ENCODE assay signal across 8 mouse cellular contexts in the genomic region with DNA sequence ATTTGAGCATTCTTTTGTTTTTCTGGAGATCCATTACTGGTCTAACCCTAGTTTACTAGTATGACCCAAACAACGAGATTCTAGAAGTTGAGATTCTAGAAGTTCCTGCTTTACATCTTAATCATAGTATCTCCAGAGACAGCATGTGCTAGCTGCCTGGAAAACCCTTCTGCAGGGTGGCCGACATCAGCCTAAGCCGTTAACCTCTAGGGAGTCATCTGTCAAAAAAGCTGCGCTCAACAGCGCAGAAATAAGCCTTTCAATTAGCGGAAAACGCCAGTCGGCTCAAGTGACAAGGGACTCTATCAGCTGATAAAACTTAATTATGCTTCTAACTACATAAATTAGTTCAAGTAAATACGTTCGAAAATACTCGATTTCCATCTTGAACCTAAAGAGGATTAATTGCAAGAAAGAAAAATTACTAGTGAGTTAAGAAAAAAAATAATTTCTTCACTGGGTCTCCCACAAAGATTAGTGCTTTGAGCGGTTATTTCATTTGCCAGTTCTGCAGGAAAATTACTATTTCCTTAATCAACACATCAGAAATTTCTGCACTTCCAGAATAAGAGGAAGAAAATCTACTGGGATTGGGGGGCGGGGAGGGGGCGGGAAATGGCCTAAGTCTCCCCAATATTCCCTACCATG. TPM values are rescaled to one million over a fixed set of nuclear protein-coding genes. Genes with fewer than 3 reads are reported as not detected.
DNase-seq lines count a peak whose midpoint lies in the region; ATAC-seq and TF ChIP-seq lines count a peak whose summit lies in the region.

No protein-coding gene starts in this region.

- no peak for TF ChIP-seq EP300 in heart, postnatal 0 days (IDR thresholded peaks at IDR 0.05; ENCODE audit: low read depth)

- TF ChIP-seq CTCF in heart, postnatal 0 days (IDR thresholded peaks at IDR 0.05; ENCODE audit: low read depth), result no peak

- H3K9me3 ChIP-seq in heart, postnatal 0 days (replicated peaks; ENCODE audit: control insufficient read depth, low read length), result no peaks in the 10 kb centered on the region
- no peaks in the 10 kb centered on the region for H3K9me3 ChIP-seq in limb, embryonic 15.5 days
- no peaks in the 10 kb centered on the region for H3K9me3 ChIP-seq in neural tube, embryonic 12.5 days

- H3K4me1 ChIP-seq in heart, postnatal 0 days (ENCODE audit: control insufficient read depth, insufficient read depth), result peaks cover 31% of the 10 kb centered on the region
- H3K4me1 ChIP-seq in limb, embryonic 15.5 days, result peaks cover 37% of the 10 kb centered on the region
- peaks cover 36% of the 10 kb centered on the region for H3K4me1 ChIP-seq in neural tube, embryonic 12.5 days

- H3K36me3 ChIP-seq in heart, postnatal 0 days (replicated peaks; ENCODE audit: control insufficient read depth, insufficient read depth, low read length), result no peaks in the 10 kb centered on the region
- no peaks in the 10 kb centered on the region for H3K36me3 ChIP-seq in limb, embryonic 15.5 days
- no peaks in the 10 kb centered on the region for H3K36me3 ChIP-seq in neural tube, embryonic 12.5 days

- WGBS in heart, postnatal 0 days, result 2% methylated on average over 14 of the region's 14 CpGs
- 1% methylated on average over 14 of the region's 14 CpGs for WGBS in limb, embryonic 15.5 days
- WGBS in neural tube, embryonic 12.5 days, result under 1% methylated on average over 14 of the region's 14 CpGs

- H3K27ac ChIP-seq in heart, postnatal 0 days (ENCODE audit: low read depth), result peak overlapping the region; percentile 97
- H3K27ac ChIP-seq in limb, embryonic 15.5 days, result peak overlapping the region; percentile 94
- peak overlapping the region; percentile 77 for H3K27ac ChIP-seq in neural tube, embryonic 12.5 days

- no peak for ATAC-seq in heart, postnatal 0 days (ENCODE audit: insufficient read depth, low read depth)
- ATAC-seq in limb, embryonic 15.5 days (ENCODE audit: insufficient number of reproducible peaks, low FRiP score, low TSS enrichment, low read depth), result no peak
- ATAC-seq in neural tube, embryonic 12.5 days (ENCODE audit: low FRiP score, low read depth), result peak; percentile 72

- H3K4me3 ChIP-seq in heart, postnatal 0 days (ENCODE audit: low read depth, low read length), result peak overlapping the region; percentile 43
- H3K4me3 ChIP-seq in limb, embryonic 15.5 days, result peak overlapping the region; percentile 33
- peak overlapping the region; percentile 16 for H3K4me3 ChIP-seq in neural tube, embryonic 12.5 days

- H3K9ac ChIP-seq in heart, postnatal 0 days (replicated peaks; ENCODE audit: low read depth, low read length), result peak overlapping the region; percentile 62
- no peak overlapping the region for H3K9ac ChIP-seq in limb, embryonic 15.5 days
- no peak overlapping the region for H3K9ac ChIP-seq in neural tube, embryonic 12.5 days

- H3K4me2 ChIP-seq in heart, postnatal 0 days (ENCODE audit: low read depth, low read length), result peak overlapping the region; percentile 68
- peak overlapping the region; percentile 52 for H3K4me2 ChIP-seq in limb, embryonic 15.5 days
- H3K4me2 ChIP-seq in neural tube, embryonic 12.5 days (replicated peaks), result peak overlapping the region; percentile 60

- DNase-seq in spleen, adult 12 weeks (ENCODE audit: low spot score), result peak; percentile 25
- no peak for DNase-seq in spleen, postnatal 14 days (ENCODE audit: low spot score in 2 of 2)
- peak; percentile 86 for DNase-seq in embryo, embryonic 11 days
- DNase-seq in heart, postnatal 0 days (ENCODE audit: low spot score), result peak; percentile 64
- DNase-seq in T-cell, adult 2 months (ENCODE audit: low spot score), result no peak
- DNase-seq in layer of hippocampus, postnatal 36 days, result no peak

- no peaks in the 10 kb centered on the region for H3K27me3 ChIP-seq in heart, postnatal 0 days (ENCODE audit: control insufficient read depth, insufficient read depth, low read length)
- no peaks in the 10 kb centered on the region for H3K27me3 ChIP-seq in limb, embryonic 15.5 days
- no peaks in the 10 kb centered on the region for H3K27me3 ChIP-seq in neural tube, embryonic 12.5 days (replicated peaks)

RNA-seq across cellular contexts. Expression of gene Chd2, which starts 53.0 kb away (rescaled TPM):
- 43.0 and 65.5 TPM in 2 replicates for total RNA-seq in heart, postnatal 0 days (2014; rRNA removed; ENCODE audit: low replicate concordance)
- polyA plus RNA-seq in heart, postnatal 0 days (2015; fragmentation: Nextera tagmentation; extraction: Ambion mirVana), result 31.1 and 32.2 TPM in 2 replicates
- 48.6 and 51.7 TPM in 2 replicates for polyA plus RNA-seq in limb, embryonic 15.5 days (2015; fragmentation: Nextera tagmentation; extraction: Ambion mirVana)
- polyA plus RNA-seq in neural tube, embryonic 12.5 days (2016; fragmentation: Nextera tagmentation; extraction: Ambion mirVana), result 41.5 and 59.7 TPM in 2 replicates
- total RNA-seq in layer of hippocampus, postnatal 36 days (2021), result 10 to 100 TPM; 46.4 to 61.7 TPM

Comparison
In these comparisons a context has a peak if more than half of its experiments do, and no peak if none do; other contexts are left out.
1. DNase-seq: peak in spleen, adult 12 weeks (single experiment), embryo, embryonic 11 days (single experiment) and heart, postnatal 0 days (single experiment); none in spleen, postnatal 14 days (0 of 2), T-cell, adult 2 months (single experiment) and layer of hippocampus, postnatal 36 days (0 of 2).
2. Peak in every context shown above with its lines, with median percentiles within 50 percentile points of each other: H3K27ac ChIP-seq, H3K4me2 ChIP-seq and H3K4me3 ChIP-seq.